Mouse (Mus musculus): Measurements from ENCODE around the gene Xpo4. TPM values are rescaled to one million over a fixed set of nuclear protein-coding genes. Genes with fewer than 3 reads are reported as not detected.
A peak's percentile ranks its signal among the peaks of the same experiment; 100 is the strongest.

Gene Xpo4
- total RNA-seq, 1 experiment from 2014 or later, result 30.0 TPM

DNA sequence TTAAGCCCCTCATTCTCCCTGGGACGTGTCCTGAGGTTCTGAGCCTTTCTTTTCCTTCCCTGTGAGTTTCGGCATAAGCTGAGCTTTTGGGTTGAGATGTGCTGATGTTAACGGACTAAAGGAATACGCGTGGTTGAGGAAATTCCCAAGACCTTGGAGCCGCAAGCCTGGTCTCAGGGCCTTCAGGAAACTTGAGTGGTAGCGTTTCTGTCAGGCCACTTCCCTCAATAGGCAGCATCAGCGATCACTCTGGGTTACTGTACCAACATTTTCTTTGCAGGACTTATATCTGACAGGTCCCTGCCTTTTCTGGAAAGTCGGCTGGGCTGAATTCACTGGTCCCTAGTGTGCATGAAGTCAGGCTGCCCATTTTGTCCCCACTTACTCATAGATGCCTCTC is 128.4 kb downstream of the Xpo4 start:
- DNase-seq, result no peak

DNA sequence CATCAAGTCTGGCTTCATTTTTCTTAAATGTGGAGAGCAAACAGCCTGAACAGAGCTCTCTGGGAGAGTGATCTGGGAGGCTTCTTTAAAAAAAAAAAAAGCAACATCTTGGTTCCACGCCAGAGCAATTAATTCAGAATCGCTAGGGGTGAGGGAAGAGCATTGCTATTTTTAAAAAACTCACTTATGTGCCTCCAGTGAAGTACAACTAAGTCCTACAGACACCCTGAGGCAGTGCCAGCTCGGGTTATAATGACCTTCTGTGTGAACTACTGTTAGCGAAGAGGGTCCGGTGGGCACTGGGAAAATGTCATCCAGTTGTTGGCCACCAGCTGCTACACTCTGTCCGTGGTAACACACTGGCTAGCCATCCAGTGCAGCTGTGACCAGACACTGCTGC is 129.6 kb downstream of the Xpo4 start:
- no peak for DNase-seq

DNA sequence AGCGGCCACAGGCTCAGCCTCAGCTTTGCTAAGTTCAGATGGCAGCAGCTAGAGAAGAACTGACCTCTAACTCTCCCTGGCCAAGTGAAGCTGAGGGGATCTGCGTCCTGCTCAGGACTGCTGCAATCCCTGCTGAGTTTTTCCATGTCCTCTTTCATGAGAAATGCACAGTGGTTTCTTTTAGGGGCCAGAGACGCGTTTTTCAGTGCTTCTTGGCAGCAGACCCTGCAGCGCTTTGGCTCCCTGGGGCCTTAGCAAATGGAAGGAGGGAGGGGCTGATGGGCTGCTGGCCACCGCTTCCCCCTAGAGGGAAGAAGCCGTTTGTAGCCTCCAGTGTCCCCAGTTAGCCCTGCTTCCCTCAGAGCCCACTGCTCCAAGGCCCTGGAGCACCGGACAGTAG is 130.3 kb downstream of the Xpo4 start:
- peak; percentile 63 for DNase-seq

DNA sequence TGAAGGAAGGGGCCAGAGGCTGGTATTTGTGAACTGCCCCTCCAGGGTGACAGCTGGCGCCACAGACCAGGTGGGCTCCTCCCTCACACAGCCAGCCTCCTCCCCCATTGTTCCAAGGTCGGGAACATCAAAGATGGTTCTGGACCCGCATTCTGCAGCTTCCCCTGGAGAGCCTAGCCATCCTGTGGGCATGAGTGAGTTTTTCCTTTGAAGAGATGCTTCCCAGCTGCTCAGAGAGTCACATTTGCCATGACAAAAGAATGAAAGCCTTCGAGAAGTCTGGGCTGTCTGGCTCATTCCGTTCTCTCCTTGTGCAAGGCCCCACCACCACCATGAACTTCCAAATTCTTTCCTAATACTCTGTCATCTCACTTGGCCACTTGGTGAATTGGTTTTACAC is 130.9 kb downstream of the Xpo4 start:
- no peak for DNase-seq

DNA sequence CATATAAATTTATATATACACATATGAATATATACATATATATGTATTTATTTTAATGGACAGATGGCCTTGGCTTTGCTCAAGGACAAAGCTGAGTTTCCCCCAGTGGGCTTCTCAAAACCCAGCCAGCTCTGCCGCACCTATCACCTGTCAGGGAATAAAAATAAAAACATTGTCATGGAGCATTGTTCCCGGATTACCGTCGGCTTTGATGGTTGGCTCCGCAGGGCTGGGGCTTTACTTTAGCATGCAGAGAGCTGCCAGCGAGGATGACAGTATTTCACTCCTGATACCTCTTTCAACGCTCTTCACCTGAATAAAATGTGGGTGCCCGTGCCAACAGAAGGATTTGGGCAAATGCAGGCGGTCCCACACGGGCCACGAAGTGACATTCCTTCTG is 131.4 kb downstream of the Xpo4 start:
- DNase-seq, result no peak

DNA sequence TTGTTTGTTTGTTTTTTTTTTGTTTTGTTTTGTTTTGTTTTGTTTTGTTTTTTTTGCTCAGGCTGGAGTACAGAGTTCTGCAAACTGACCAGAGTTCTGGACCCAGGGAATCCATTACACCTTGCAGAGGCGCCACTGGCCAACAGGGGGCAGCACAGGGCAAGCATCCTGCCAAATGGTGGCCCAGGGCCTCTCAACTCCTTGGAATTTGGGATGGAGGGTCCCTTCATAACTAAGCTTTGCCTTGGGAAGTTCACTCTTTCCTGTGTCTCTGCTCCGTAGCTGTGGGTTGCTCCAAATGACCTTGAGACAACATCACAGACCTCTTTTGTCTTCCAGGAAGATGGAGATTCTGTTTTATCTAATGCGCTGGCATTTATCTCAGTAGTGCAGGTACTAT is 132.0 kb downstream of the Xpo4 start:
- peak; percentile 84 for DNase-seq

DNA sequence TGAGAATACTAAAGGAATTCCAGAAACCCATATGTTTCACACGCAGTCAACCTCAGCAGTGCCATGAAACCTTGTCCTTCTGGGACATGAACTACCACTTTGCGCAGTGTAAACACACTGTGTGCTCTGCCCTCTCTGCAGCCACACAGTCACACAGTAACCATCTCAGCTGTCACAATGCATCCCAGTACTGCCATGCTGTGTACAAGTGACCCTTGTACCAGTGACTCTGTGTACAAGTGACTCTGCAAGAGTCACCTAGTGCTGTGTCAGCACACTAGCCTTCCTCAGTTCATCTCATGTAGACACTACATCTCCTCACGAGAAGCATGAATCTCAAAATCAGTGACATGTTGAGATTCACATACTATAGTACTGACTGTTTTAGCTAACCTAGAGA is 132.7 kb downstream of the Xpo4 start:
- DNase-seq, result no peak

DNA sequence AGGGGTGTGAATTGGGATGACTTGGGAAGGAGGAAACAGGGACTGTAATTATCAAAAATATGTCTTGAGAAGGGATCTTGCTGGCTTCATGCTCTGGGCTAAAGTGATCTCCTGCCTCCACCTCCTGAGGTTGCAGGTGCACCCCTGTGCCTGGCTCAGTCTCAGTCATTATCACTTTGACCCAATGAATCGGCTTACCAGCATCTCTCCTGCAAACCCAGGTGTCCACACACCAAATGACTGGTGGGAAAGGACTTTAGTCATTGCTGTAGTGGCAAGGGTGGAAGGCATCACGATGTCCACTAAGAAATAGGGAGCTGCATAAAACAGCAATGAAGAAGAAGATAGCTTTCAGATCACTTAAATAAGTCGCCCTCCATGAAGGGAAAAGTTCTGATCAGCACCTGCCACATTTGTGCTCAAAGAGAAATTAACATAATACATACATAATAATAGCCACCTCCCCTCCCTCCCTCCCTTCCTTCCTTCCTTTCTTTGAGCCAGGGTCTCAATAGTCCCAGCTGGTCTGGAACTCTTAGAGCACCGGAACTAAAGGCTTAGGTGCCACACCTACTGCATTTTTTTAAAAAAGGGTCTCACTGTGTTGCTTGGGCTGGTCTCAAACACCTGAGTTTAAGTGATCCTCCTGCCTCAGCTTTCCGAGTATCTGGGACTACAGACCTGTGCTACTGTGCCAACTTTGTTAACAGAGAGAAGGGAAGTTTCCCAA is 135.3 kb downstream of the Xpo4 start:
- no peak for DNase-seq

DNA sequence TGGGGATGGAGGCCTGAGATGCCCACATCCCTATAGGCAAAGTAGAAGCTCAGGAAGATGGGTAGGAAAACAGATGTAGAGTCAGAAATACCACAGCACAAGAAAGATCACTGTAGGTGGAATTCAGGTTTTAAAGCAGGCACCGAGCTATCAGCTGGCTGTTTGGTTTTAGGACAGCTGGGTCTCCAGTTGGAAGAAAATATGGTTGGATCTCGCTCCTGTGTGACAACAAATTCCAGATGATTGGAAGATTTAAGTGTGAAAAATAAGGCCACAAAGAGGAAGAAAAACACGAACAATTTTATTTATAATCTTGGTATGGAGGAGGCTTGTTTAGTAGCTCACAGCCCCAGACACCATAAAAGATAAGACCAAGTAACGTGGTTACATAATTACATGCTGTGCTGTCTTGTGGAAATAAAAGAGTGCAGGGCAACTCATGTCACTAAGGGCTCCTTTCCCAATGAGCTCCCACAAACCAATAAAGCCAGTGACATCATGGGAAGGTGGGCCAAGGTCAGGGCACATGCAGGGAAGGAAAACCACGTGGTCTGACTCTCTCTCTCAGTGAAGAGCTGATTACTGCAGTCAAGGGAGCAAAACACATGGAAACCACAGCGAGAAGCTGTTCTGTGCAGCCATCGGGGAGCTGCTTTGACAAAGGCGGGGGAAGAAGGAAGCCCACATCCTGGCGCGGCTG is 136.0 kb downstream of the Xpo4 start:
- peak; percentile 79 for DNase-seq

DNA sequence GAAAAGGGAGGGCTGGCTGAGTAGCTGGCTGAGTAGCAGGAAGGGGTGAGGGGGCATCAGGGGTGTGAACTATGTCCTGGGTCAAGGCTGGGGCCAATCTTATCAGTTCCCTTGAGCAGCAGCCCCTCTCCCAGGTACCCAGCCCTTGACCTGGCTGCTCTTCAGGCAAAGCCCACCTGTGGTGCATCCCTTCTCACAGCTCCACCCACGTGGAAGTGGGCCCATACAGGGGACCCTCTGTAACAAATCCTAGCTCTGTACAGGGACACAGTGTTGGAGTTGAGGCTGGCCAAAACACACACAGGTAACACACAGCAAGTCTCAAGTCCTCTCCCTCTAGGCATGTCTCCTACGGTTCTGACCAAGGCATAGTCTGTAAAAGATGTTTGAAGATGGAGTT is 137.6 kb downstream of the Xpo4 start:
- no peak for DNase-seq

Other genes starting within 250 kb of the Xpo4 start
- 9.6 and 10.3 TPM in 2 replicates for gene Ift88, start 241.4 kb downstream of the Xpo4 start, total RNA-seq (2021)
- gene Il17d, start 140.7 kb downstream of the Xpo4 start, total RNA-seq (2021), result 2.0 and 3.7 TPM in 2 replicates
- gene Eef1akmt1, start 93.8 kb downstream of the Xpo4 start, total RNA-seq (2021), result 26.2 and 34.2 TPM in 2 replicates
- 2.0 and 3.4 TPM in 2 replicates for gene Gm49361, start 80.7 kb upstream of the Xpo4 start, total RNA-seq (2021)
- gene Lats2, start 93.0 kb upstream of the Xpo4 start, total RNA-seq (2021), result 37.0 and 45.3 TPM in 2 replicates
- 35.1 and 37.1 TPM in 2 replicates for gene Sap18, start 132.8 kb upstream of the Xpo4 start, total RNA-seq (2021)
- 2.4 and 3.0 TPM in 2 replicates for gene Ska3, start 160.8 kb upstream of the Xpo4 start, total RNA-seq (2021)
- 98.1 and 113 TPM in 2 replicates for gene Mrpl57, start 160.8 kb upstream of the Xpo4 start, total RNA-seq (2021)
- gene Zdhhc20, start 224.8 kb upstream of the Xpo4 start, total RNA-seq (2021), result 31.0 and 35.9 TPM in 2 replicates